ENCODE assay signal across 26 mouse cellular contexts in the genomic region with DNA sequence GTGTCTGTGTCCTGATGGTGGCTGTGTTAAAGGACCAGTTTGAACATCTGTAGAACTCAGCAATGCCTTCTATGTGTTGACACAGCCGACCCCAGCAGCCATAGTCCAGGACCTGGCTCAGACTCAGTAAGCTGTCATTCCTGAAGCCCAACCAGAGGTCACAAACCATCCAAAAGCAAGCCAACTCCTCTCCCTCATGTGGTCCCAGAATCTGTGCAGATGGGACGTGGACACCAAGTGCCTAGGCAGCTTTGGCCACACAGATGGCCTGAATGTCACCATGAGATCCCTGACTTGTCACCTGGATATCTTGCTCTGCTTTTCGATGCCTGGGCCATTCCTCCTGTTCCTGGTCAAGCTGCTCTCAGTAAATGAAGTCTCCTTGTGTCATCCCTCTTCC. TPM values are rescaled to one million over a fixed set of nuclear protein-coding genes. Genes with fewer than 3 reads are reported as not detected.
A peak's percentile ranks its signal among the peaks of the same experiment; 100 is the strongest.
DNase-seq lines count a peak whose midpoint lies in the region; ATAC-seq lines count a peak whose summit lies in the region.
"Had no signal": no experiment of that assay in that cellular context is flagged by ENCODE, and none has a peak within 500 bp of the region (broad histone marks: within the 10 kb centered on the region; RNA-seq: fewer than 3 reads in every experiment).

No protein-coding gene starts in this region.

- peaks cover 19% of the 10 kb centered on the region; the same call in 1 of the 2 replicates for H3K36me3 ChIP-seq in midbrain, embryonic 12.5 days
- peaks cover 3% of the 10 kb centered on the region for H3K36me3 ChIP-seq in midbrain, embryonic 11.5 days (ENCODE audit: control insufficient read depth, insufficient read depth, low read length)

- 93% methylated on average over 3 of the region's 3 CpGs for WGBS in midbrain, embryonic 12.5 days
- WGBS in midbrain, embryonic 11.5 days = 88% methylated on average over 3 of the region's 3 CpGs

- H3K27ac ChIP-seq in midbrain, embryonic 12.5 days (replicated peaks) = 0 out of 2 replicates have a peak overlapping the region, but pooled peaks have one; percentile 10
- H3K27ac ChIP-seq in midbrain, embryonic 11.5 days (ENCODE audit: low read depth, low read length) = no peak overlapping the region
- H3K27ac ChIP-seq: embryonic facial prominence, embryonic 12.5 days; embryonic facial prominence, embryonic 15.5 days; forebrain, embryonic 12.5 days; forebrain, embryonic 15.5 days; heart, adult 2 months; heart, embryonic 10.5 days; hindbrain, embryonic 13.5 days; intestine, embryonic 15.5 days had no signal

- H3K27me3 ChIP-seq in midbrain, embryonic 12.5 days = no peaks in the 10 kb centered on the region
- H3K27me3 ChIP-seq in midbrain, embryonic 11.5 days (ENCODE audit: control insufficient read depth, insufficient read depth, low read length) = no peaks in the 10 kb centered on the region
- H3K27me3 ChIP-seq: embryonic facial prominence, embryonic 12.5 days; embryonic facial prominence, embryonic 15.5 days; forebrain, embryonic 15.5 days; hindbrain, embryonic 13.5 days; intestine, embryonic 15.5 days had no signal

- peaks cover 9% of the 10 kb centered on the region; the same call in 1 of the 2 replicates for H3K9me3 ChIP-seq in midbrain, embryonic 12.5 days
- peaks cover 3% of the 10 kb centered on the region; the same call in 1 of the 2 replicates for H3K9me3 ChIP-seq in midbrain, embryonic 11.5 days (ENCODE audit: control insufficient read depth, low read length)
- H3K9me3 ChIP-seq: embryonic facial prominence, embryonic 15.5 days; forebrain, embryonic 12.5 days; forebrain, embryonic 15.5 days; hindbrain, embryonic 13.5 days; intestine, embryonic 15.5 days had no signal

- DNase-seq in cerebellum, adult 8-10 months = peak; percentile 32
- no peak for DNase-seq in cerebellum, postnatal 10 days
- peak; percentile 48 to 55 for DNase-seq in heart, postnatal 10 days
- no peak for DNase-seq in heart, adult 11 months
- DNase-seq in midbrain, embryonic 11.5 days (ENCODE audit: low spot score, missing footprints) = no peak
- no peak for DNase-seq in left cerebral cortex, adult 18-20 months (ENCODE audit: low spot score in 2 of 2)
- DNase-seq: adrenal gland, adult 8-10 months; adrenal gland, postnatal 25 days; gastrocnemius, postnatal 25 days; heart, adult 2 months; heart, postnatal 36 days; kidney, adult 11 months; kidney, adult 8-10 months had no signal

- H3K4me3 ChIP-seq in midbrain, embryonic 12.5 days = no peak overlapping the region
- H3K4me3 ChIP-seq in midbrain, embryonic 11.5 days (ENCODE audit: low read depth, low read length) = no peak overlapping the region
- H3K4me3 ChIP-seq: embryonic facial prominence, embryonic 12.5 days; embryonic facial prominence, embryonic 15.5 days; erythroblast, embryonic 14.5 days; forebrain, embryonic 12.5 days; forebrain, embryonic 15.5 days; heart, adult 2 months; heart, embryonic 10.5 days; hindbrain, embryonic 13.5 days; intestine, embryonic 15.5 days had no signal

- H3K9ac ChIP-seq in midbrain, embryonic 12.5 days (replicated peaks) = no peak overlapping the region
- H3K9ac ChIP-seq in midbrain, embryonic 11.5 days (ENCODE audit: low read length) = no peak overlapping the region
- H3K9ac ChIP-seq: embryonic facial prominence, embryonic 12.5 days; embryonic facial prominence, embryonic 15.5 days; forebrain, embryonic 12.5 days; forebrain, embryonic 15.5 days; intestine, embryonic 15.5 days had no signal

- peaks cover 60% of the 10 kb centered on the region for H3K4me1 ChIP-seq in midbrain, embryonic 12.5 days
- peaks cover 21% of the 10 kb centered on the region for H3K4me1 ChIP-seq in midbrain, embryonic 11.5 days (ENCODE audit: control insufficient read depth, insufficient read depth, low read length)

- intact Hi-C loops in heart, postnatal 10 days (cut with DNase I) = no loop called here

- ATAC-seq in midbrain, embryonic 12.5 days (ENCODE audit: low FRiP score, low read depth) = no peak
- no peak for ATAC-seq in midbrain, embryonic 11.5 days (ENCODE audit: low FRiP score)
- ATAC-seq in erythroblast, adult 5-6 weeks (replicated peaks; ENCODE audit: low FRiP score, poor library complexity, severe bottlenecking) = 0 out of 2 replicates have a peak, but pooled peaks have one; percentile 29
- ATAC-seq: activated CD4-positive, CD25-positive, alpha-beta regulatory T cell, adult 4 months; CD4-positive, CD25-positive, alpha-beta regulatory T cell, adult 4 months; forebrain, embryonic 15.5 days; hindbrain, embryonic 16.5 days; intestine, embryonic 15.5 days had no signal

- H3K4me2 ChIP-seq in midbrain, embryonic 12.5 days (replicated peaks) = no peak overlapping the region
- H3K4me2 ChIP-seq in midbrain, embryonic 11.5 days = no peak overlapping the region
- H3K4me2 ChIP-seq: embryonic facial prominence, embryonic 12.5 days; embryonic facial prominence, embryonic 15.5 days; forebrain, embryonic 12.5 days; intestine, embryonic 15.5 days had no signal

RNA-seq across cellular contexts. Expression of a gene that starts 20.2 kb away (rescaled TPM):
- total RNA-seq in heart, postnatal 10 days (2021) = 10 to 100 TPM; 55.4 to 68.4 TPM
- polyA plus RNA-seq in midbrain, embryonic 12.5 days (2016; fragmentation: Nextera tagmentation; extraction: Ambion mirVana) = 34.2 and 36.5 TPM in 2 replicates
- 17.6 and 18.5 TPM in 2 replicates for polyA plus RNA-seq in midbrain, embryonic 11.5 days (2014; fragmentation: Nextera tagmentation; extraction: Ambion mirVana)
- 1.5 and 7.3 TPM in 2 replicates for total RNA-seq in erythroblast, adult 5-6 weeks (2015; ENCODE audit: low replicate concordance)
- 2.6 and 4.5 TPM in 2 replicates for total RNA-seq in erythroblast, adult 5-6 weeks (2017; ENCODE audit: low replicate concordance)
- 10 to 100 TPM; 56.0 to 60.5 TPM for total RNA-seq in left cerebral cortex, adult 18-20 months (2021)
- polyA plus RNA-seq: activated CD4-positive, CD25-positive, alpha-beta regulatory T cell, adult 4 months had no signal

RNA-seq across cellular contexts. Expression of a gene that starts 54.7 kb away (rescaled TPM):
- 10 to 100 TPM; 31.8 to 36.0 TPM for total RNA-seq in heart, postnatal 10 days (2021)
- 72.2 and 75.5 TPM in 2 replicates for polyA plus RNA-seq in midbrain, embryonic 12.5 days (2016; fragmentation: Nextera tagmentation; extraction: Ambion mirVana)
- polyA plus RNA-seq in midbrain, embryonic 11.5 days (2014; fragmentation: Nextera tagmentation; extraction: Ambion mirVana) = 54.1 and 70.1 TPM in 2 replicates
- 10.6 and 17.8 TPM in 2 replicates for total RNA-seq in erythroblast, adult 5-6 weeks (2015; ENCODE audit: low replicate concordance)
- 21.0 and 24.1 TPM in 2 replicates for total RNA-seq in erythroblast, adult 5-6 weeks (2017; ENCODE audit: low replicate concordance)
- 10 to 100 TPM; 89.8 to 94.3 TPM for total RNA-seq in left cerebral cortex, adult 18-20 months (2021)

Comparison
In these comparisons a context has a peak if more than half of its experiments do, and no peak if none do; other contexts are left out.
1. DNase-seq: peak in cerebellum, adult 8-10 months (single experiment) and heart, postnatal 10 days (2 of 2); none in cerebellum, postnatal 10 days (0 of 2), heart, adult 11 months (single experiment), midbrain, embryonic 11.5 days (single experiment) and left cerebral cortex, adult 18-20 months (0 of 2).
2. RNA of a gene that starts 20.2 kb away (total RNA-seq): 55.4 to 68.4 TPM in heart, postnatal 10 days and 56.0 to 60.5 TPM in left cerebral cortex, adult 18-20 months; 1.5 to 7.3 TPM in erythroblast, adult 5-6 weeks; every median in the first group is over 4 times any median in the second.